Mouse (Mus musculus): ENCODE results near the gene Spdye4c. TPM values are rescaled to one million over a fixed set of nuclear protein-coding genes. Genes with fewer than 3 reads are reported as not detected.

Spdye4c gene
- not detected for polyA plus RNA-seq (2012; fragmentation: generic; extraction: Trizol)

DNA sequence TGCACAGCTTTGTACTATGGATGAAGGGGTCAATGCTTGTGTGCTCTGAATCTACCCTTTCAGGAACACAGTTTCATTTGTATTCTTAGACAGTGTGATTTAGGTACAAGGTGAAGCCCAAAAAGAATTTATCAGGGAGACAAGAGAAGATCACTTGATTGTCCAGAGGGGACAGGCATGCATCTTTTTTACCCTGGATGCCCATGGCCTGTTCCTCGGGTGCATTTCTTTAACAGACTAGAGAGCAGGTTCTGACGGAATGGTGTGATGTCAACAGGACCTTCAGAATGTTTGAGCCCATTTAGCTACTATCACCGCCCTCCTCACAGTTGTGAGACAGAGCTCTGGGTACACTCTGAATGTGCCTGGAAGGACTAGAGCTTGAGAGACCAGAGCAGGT is at the start of gene Spdye4c:
Gene Spdye4c, plus strand, starts transcription at position 301 of the 400 bp plus-strand sequence.
- H3K4me2 ChIP-seq (ENCODE audit: low read depth): no peak within 1 kb of the TSS
- no peak within 1 kb of the TSS for H3K4me3 ChIP-seq
- H3K79me2 ChIP-seq (ENCODE audit: control insufficient read depth, insufficient read depth): no peaks in the 10 kb centered on the region
- H3ac ChIP-seq (ENCODE audit: control insufficient read depth, insufficient read length): no peak within 1 kb of the TSS
- no peak for TF ChIP-seq SRF (IDR thresholded peaks at IDR 0.05; ENCODE audit: control insufficient read depth, insufficient read length, low read depth)
- no peak for TF ChIP-seq POLR2AphosphoS2 (IDR thresholded peaks at IDR 0.05; ENCODE audit: insufficient read length, low read depth)
- no peak for TF ChIP-seq TCF12 (IDR thresholded peaks at IDR 0.05; ENCODE audit: insufficient read depth, poor library complexity, severe bottlenecking)
- no peak for TF ChIP-seq MAX (IDR thresholded peaks at IDR 0.05; ENCODE audit: low read depth)
- TF ChIP-seq E2F4 (IDR thresholded peaks at IDR 0.05; ENCODE audit: insufficient read depth): no peak
- no peak for TF ChIP-seq USF1 (IDR thresholded peaks at IDR 0.05; ENCODE audit: low read depth)
- no peak for TF ChIP-seq REST (IDR thresholded peaks at IDR 0.05; ENCODE audit: insufficient read depth, insufficient read length)
- TF ChIP-seq TCF3 (IDR thresholded peaks at IDR 0.05; ENCODE audit: insufficient read length, low read depth): no peak
- no peak for TF ChIP-seq POLR2A (IDR thresholded peaks at IDR 0.05; ENCODE audit: insufficient read length, low read depth)
- TF ChIP-seq MYOD1 (IDR thresholded peaks at IDR 0.05; ENCODE audit: control insufficient read depth in 1 of 3, insufficient read length in 2 of 3, low read depth in 2 of 3): no peak
- no peak for TF ChIP-seq MYOG (IDR thresholded peaks at IDR 0.05; ENCODE audit: control insufficient read depth in 1 of 3, insufficient read depth in 1 of 3, insufficient read length in 2 of 3, low read depth in 2 of 3)
- no peak for TF ChIP-seq CEBPB (IDR thresholded peaks at IDR 0.05; ENCODE audit: insufficient read depth, poor library complexity, severe bottlenecking)
- H3K27me3 ChIP-seq (ENCODE audit: control insufficient read depth, insufficient read depth, insufficient read length): peaks cover 13% of the 10 kb centered on the region
- H3K36me3 ChIP-seq (ENCODE audit: control insufficient read depth, insufficient read depth): no peaks in the 10 kb centered on the region

DNA sequence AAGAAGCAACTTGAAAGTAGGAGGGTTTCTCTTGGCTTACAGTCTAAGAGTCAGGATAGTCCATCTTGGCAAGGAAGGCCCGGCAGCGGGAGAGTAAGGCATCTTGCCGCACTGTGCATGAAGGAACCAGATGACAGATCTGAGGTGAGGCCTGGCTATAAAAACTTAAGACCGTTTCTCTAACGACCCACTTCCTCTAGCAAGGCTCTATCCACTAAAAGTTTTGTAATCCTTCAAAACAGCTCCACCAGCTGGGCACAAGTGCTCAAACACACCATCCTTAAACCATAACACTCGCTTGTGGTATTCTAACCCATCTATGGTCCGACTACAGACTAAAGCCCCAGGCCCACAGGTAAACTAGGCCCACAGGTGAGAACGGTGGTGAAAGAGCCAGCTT is 47.5 kb upstream of the Spdye4c start:
- Histone ChIP-seq H3K79me2 (ENCODE audit: control insufficient read depth, insufficient read depth) (no peaks in the 10 kb centered on the region), H3ac (ENCODE audit: control insufficient read depth, insufficient read length) (no peak overlapping the region), H3K36me3 (ENCODE audit: control insufficient read depth, insufficient read depth) (no peaks in the 10 kb centered on the region), H3K27me3 (ENCODE audit: control insufficient read depth, insufficient read depth, insufficient read length) (no peaks in the 10 kb centered on the region), H3K4me3 (no peak overlapping the region), H3K4me2 (ENCODE audit: low read depth) (peak overlapping the region; percentile 42)
- TF ChIP-seq USF1 (IDR thresholded peaks at IDR 0.05; ENCODE audit: low read depth): no peak
- no peak for TF ChIP-seq REST (IDR thresholded peaks at IDR 0.05; ENCODE audit: insufficient read depth, insufficient read length)
- no peak for TF ChIP-seq TCF3 (IDR thresholded peaks at IDR 0.05; ENCODE audit: insufficient read length, low read depth)
- TF ChIP-seq MAX (IDR thresholded peaks at IDR 0.05; ENCODE audit: low read depth): no peak
- TF ChIP-seq POLR2A (IDR thresholded peaks at IDR 0.05; ENCODE audit: insufficient read length, low read depth): no peak

- Histone ChIP-seq H3K79me2 (ENCODE audit: control insufficient read depth, insufficient read depth) (no peaks in the 10 kb centered on the region), H3ac (ENCODE audit: control insufficient read depth, insufficient read length) (no peak overlapping the region), H3K36me3 (ENCODE audit: control insufficient read depth, insufficient read depth) (no peaks in the 10 kb centered on the region), H3K4me3 (no peak overlapping the region), H3K4me2 (ENCODE audit: low read depth) (peak overlapping the region; percentile 50), H3K27me3 (ENCODE audit: control insufficient read depth, insufficient read depth, insufficient read length) (no peaks in the 10 kb centered on the region)
- TF ChIP-seq TCF3 (IDR thresholded peaks at IDR 0.05; ENCODE audit: insufficient read length, low read depth): peak; percentile 50
- no peak for TF ChIP-seq POLR2A (IDR thresholded peaks at IDR 0.05; ENCODE audit: insufficient read length, low read depth)
- TF ChIP-seq E2F4 (IDR thresholded peaks at IDR 0.05; ENCODE audit: insufficient read depth): no peak
- TF ChIP-seq MYOG (IDR thresholded peaks at IDR 0.05; ENCODE audit: control insufficient read depth in 1 of 3, insufficient read depth in 1 of 3, insufficient read length in 2 of 3, low read depth in 2 of 3): peak in 2 of 3 experiments; percentile 22 to 50
- TF ChIP-seq MAX (IDR thresholded peaks at IDR 0.05; ENCODE audit: low read depth): no peak
- peak; percentile 93 for TF ChIP-seq CEBPB (IDR thresholded peaks at IDR 0.05; ENCODE audit: insufficient read depth, poor library complexity, severe bottlenecking)
- peak; percentile 89 for TF ChIP-seq TCF12 (IDR thresholded peaks at IDR 0.05; ENCODE audit: insufficient read depth, poor library complexity, severe bottlenecking)
- no peak for TF ChIP-seq REST (IDR thresholded peaks at IDR 0.05; ENCODE audit: insufficient read depth, insufficient read length)
- peak; percentile 21 to 67 (median 61) for TF ChIP-seq MYOD1 (IDR thresholded peaks at IDR 0.05; ENCODE audit: control insufficient read depth in 1 of 3, insufficient read length in 2 of 3, low read depth in 2 of 3)
- no peak for TF ChIP-seq SRF (IDR thresholded peaks at IDR 0.05; ENCODE audit: control insufficient read depth, insufficient read length, low read depth)
- TF ChIP-seq POLR2AphosphoS2 (IDR thresholded peaks at IDR 0.05; ENCODE audit: insufficient read length, low read depth): no peak
- no peak for TF ChIP-seq USF1 (IDR thresholded peaks at IDR 0.05; ENCODE audit: low read depth)
Measured at GRCm38 (mm10) chr2:128544421-128545137, 46.4 kb upstream of the Spdye4c start.

DNA sequence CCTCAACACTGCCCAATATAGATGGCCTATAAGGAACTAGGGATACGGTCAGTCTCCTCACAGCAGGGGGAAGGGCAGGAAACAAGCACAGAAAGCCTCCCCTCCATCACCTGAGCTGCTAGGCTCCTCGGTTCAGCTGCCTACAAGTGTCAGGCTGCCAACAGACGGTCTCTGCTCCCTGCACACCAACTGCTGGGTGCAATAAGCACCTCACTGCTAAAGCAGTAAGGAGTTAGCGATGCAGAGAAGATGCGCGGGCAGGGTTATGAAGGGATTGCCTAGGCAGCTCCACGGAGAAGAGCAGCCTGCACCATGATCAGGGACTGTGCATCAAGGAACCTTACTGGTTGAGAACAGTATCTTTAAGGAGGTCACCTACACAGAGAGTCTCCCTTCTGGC is 45.6 kb upstream of the Spdye4c start:
- no peak for TF ChIP-seq CEBPB (IDR thresholded peaks at IDR 0.05; ENCODE audit: insufficient read depth, poor library complexity, severe bottlenecking)
- no peak for TF ChIP-seq TCF12 (IDR thresholded peaks at IDR 0.05; ENCODE audit: insufficient read depth, poor library complexity, severe bottlenecking)
- TF ChIP-seq E2F4 (IDR thresholded peaks at IDR 0.05; ENCODE audit: insufficient read depth): no peak
- TF ChIP-seq MYOG (IDR thresholded peaks at IDR 0.05; ENCODE audit: control insufficient read depth in 1 of 3, insufficient read depth in 1 of 3, insufficient read length in 2 of 3, low read depth in 2 of 3): peak in 2 of 3 experiments; percentile 24 to 59
- peak in 2 of 3 experiments; percentile 48 to 57 for TF ChIP-seq MYOD1 (IDR thresholded peaks at IDR 0.05; ENCODE audit: control insufficient read depth in 1 of 3, insufficient read length in 2 of 3, low read depth in 2 of 3)
- H3K36me3 ChIP-seq (ENCODE audit: control insufficient read depth, insufficient read depth): no peaks in the 10 kb centered on the region
- no peak overlapping the region for H3ac ChIP-seq (ENCODE audit: control insufficient read depth, insufficient read length)
- peak overlapping the region; percentile 50 for H3K4me2 ChIP-seq (ENCODE audit: low read depth)
- H3K4me3 ChIP-seq: no peak overlapping the region
- H3K79me2 ChIP-seq (ENCODE audit: control insufficient read depth, insufficient read depth): no peaks in the 10 kb centered on the region
- no peaks in the 10 kb centered on the region for H3K27me3 ChIP-seq (ENCODE audit: control insufficient read depth, insufficient read depth, insufficient read length)

GRCm38 (mm10) chr2:128547079-128547478 is 43.9 kb upstream of the Spdye4c start:
- Histone ChIP-seq H3ac (ENCODE audit: control insufficient read depth, insufficient read length) (no peak overlapping the region), H3K4me2 (ENCODE audit: low read depth) (no peak overlapping the region), H3K36me3 (ENCODE audit: control insufficient read depth, insufficient read depth) (no peaks in the 10 kb centered on the region), H3K4me3 (no peak overlapping the region), H3K27me3 (ENCODE audit: control insufficient read depth, insufficient read depth, insufficient read length) (no peaks in the 10 kb centered on the region), H3K79me2 (ENCODE audit: control insufficient read depth, insufficient read depth) (no peaks in the 10 kb centered on the region)
- TF ChIP-seq SRF (IDR thresholded peaks at IDR 0.05; ENCODE audit: control insufficient read depth, insufficient read length, low read depth): no peak
- no peak for TF ChIP-seq POLR2A (IDR thresholded peaks at IDR 0.05; ENCODE audit: insufficient read length, low read depth)
- no peak for TF ChIP-seq REST (IDR thresholded peaks at IDR 0.05; ENCODE audit: insufficient read depth, insufficient read length)
- TF ChIP-seq CEBPB (IDR thresholded peaks at IDR 0.05; ENCODE audit: insufficient read depth, poor library complexity, severe bottlenecking): no peak
- no peak for TF ChIP-seq TCF3 (IDR thresholded peaks at IDR 0.05; ENCODE audit: insufficient read length, low read depth)
- no peak for TF ChIP-seq MYOG (IDR thresholded peaks at IDR 0.05; ENCODE audit: control insufficient read depth in 1 of 3, insufficient read depth in 1 of 3, insufficient read length in 2 of 3, low read depth in 2 of 3)
- TF ChIP-seq E2F4 (IDR thresholded peaks at IDR 0.05; ENCODE audit: insufficient read depth): no peak
- TF ChIP-seq USF1 (IDR thresholded peaks at IDR 0.05; ENCODE audit: low read depth): no peak
- no peak for TF ChIP-seq MYOD1 (IDR thresholded peaks at IDR 0.05; ENCODE audit: control insufficient read depth in 1 of 3, insufficient read length in 2 of 3, low read depth in 2 of 3)
- no peak for TF ChIP-seq MAX (IDR thresholded peaks at IDR 0.05; ENCODE audit: low read depth)
- no peak for TF ChIP-seq POLR2AphosphoS2 (IDR thresholded peaks at IDR 0.05; ENCODE audit: insufficient read length, low read depth)

Measured in myocyte (in vitro differentiated cells).